Mouse (Mus musculus) kidney, postnatal 4 days (tissue): Measurements from ENCODE around the gene Btbd35f10.
"Not testable (repeated sequence)": the region's sequence is repeated elsewhere in the genome, so short reads cannot be mapped to it uniquely, and the experiment has no call there.

Experiments
- DNase-seq, 2 experiments: peaks; one replicate each; pipeline ENCODE4 v3.0.0; 2021; ENCODE audit warnings: mixed read lengths in 2 of 2

Gene Btbd35f10

GRCm38 (mm10) chrX:3752785-3753184 is at the start of gene Btbd35f10:
Gene Btbd35f10, minus strand, starts transcription at chrX:3752885.
- DNase-seq: not testable (repeated sequence)
